Mouse (Mus musculus) lung, adult 2 months (tissue): ENCODE measurements around the gene Tardbp.

Experiments
- CTCF ChIP-seq: fragments of 200-500 bp; IDR thresholded peaks from 2 replicates; pipeline ENCODE4 v1.5.1; 2011; ENCODE audit warnings: mild to moderate bottlenecking, low read length, control low read depth; ENCODE audit not compliant: insufficient read depth
- POLR2A ChIP-seq: fragments of 200-500 bp; IDR thresholded peaks from 2 replicates; pipeline ENCODE4 v1.6.1; 2011; ENCODE audit warnings: low read depth, mild to moderate bottlenecking, control low read depth, low read length, borderline replicate concordance; ENCODE audit errors: extremely low read depth

DNA sequence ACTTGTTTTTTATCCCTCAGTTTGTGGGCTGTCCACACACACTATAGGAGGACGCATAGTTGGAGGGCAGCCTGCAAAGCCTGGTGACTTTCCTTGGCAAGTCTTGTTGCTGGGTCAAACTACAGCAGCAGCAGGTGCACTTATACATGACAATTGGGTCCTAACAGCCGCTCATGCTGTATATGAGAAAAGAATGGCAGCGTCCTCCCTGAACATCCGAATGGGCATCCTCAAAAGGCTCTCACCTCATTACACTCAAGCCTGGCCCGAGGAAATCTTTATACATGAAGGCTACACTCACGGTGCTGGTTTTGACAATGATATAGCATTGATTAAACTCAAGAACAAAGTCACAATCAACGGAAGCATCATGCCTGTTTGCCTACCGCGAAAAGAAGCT is 13.1 kb downstream of the Tardbp start:
- TF ChIP-seq CTCF (no peak), POLR2A (no peak)
